Mouse (Mus musculus): ENCODE measurements around the gene Lbh. TPM values are rescaled to one million over a fixed set of nuclear protein-coding genes. Genes with fewer than 3 reads are reported as not detected.
A peak's percentile ranks its signal among the peaks of the same experiment; 100 is the strongest.

Gene Lbh
- polyA plus RNA-seq, 1 experiment = 99.3 TPM

- peak overlapping the region; percentile 71 for H3K27ac ChIP-seq (ENCODE audit: insufficient read depth, low read depth, low read length)
- 24% methylated on average over 12 of the region's 12 CpGs for WGBS
- peaks cover 35% of the 10 kb centered on the region for H3K4me1 ChIP-seq (ENCODE audit: control insufficient read depth, insufficient read depth, low read length)
- TF ChIP-seq POLR2A (IDR thresholded peaks at IDR 0.05; ENCODE audit: insufficient read depth, low read depth, low read length) = no peak
- no peak for TF ChIP-seq CTCF (IDR thresholded peaks at IDR 0.05; ENCODE audit: insufficient read depth, low read depth, low read length)
- no peak overlapping the region for H3K4me3 ChIP-seq (ENCODE audit: insufficient read depth, low read depth, low read length)
Measured at GRCm38 (mm10) chr17:72925804-72926617, 7.9 kb downstream of the Lbh start.

GRCm38 (mm10) chr17:72926994-72927393 is 8.9 kb downstream of the Lbh start:
- Histone ChIP-seq H3K4me3 (ENCODE audit: insufficient read depth, low read depth, low read length) (no peak overlapping the region), H3K4me1 (ENCODE audit: control insufficient read depth, insufficient read depth, low read length) (peaks cover 35% of the 10 kb centered on the region), H3K27ac (ENCODE audit: insufficient read depth, low read depth, low read length) (peak overlapping the region; percentile 71; the same call in 1 of the 2 replicates)
- no peak for TF ChIP-seq POLR2A (IDR thresholded peaks at IDR 0.05; ENCODE audit: insufficient read depth, low read depth, low read length)
- WGBS = 82% methylated on average over 8 of the region's 8 CpGs

DNA sequence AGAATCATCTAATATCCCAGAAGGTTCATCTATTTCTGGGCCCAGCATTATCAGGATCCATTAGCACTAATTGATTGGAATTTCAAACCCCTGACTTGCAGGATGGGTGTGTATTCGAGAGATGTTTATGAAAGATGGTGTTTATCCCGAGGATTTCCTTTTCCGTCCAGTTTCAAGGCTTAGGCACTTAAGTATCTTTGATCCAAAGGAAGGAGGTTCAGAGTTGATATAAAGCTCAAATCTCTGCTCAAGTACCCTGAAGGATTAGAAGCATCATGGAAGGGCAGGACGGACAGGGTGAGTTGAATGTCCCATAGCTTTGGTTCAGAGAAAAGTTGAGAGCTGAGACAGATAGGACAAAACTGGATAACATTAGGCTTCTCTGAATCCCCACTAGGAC is 15.0 kb downstream of the Lbh start:
- WGBS = 91% methylated on average over 4 of the region's 4 CpGs
- H3K27ac ChIP-seq (ENCODE audit: insufficient read depth, low read depth, low read length) = no peak overlapping the region
- no peak for TF ChIP-seq POLR2A (IDR thresholded peaks at IDR 0.05; ENCODE audit: insufficient read depth, low read depth, low read length)
- TF ChIP-seq CTCF (IDR thresholded peaks at IDR 0.05; ENCODE audit: insufficient read depth, low read depth, low read length) = no peak
- no peak overlapping the region for H3K4me3 ChIP-seq (ENCODE audit: insufficient read depth, low read depth, low read length)
- peaks cover 13% of the 10 kb centered on the region for H3K4me1 ChIP-seq (ENCODE audit: control insufficient read depth, insufficient read depth, low read length)

DNA sequence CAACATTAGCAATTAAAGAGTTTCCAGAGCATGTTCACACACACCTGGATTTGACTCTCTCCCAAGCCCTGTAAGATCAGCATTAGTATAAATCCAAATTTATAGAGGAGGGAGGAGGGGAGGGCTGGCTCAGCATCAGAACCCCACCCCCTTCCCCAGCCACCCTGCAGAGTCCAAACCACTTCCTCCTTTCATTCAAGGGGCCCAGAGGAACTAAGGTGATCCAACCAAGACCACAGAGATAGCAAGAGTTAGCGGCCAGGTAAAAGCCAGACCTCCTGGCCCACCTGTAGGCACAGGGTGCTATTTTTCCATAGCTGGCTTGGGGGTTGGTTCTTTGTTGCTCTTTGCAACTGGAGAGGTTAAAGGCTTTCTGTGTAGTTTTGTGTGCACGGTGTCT is 16.0 kb downstream of the Lbh start:
- H3K4me1 ChIP-seq (ENCODE audit: control insufficient read depth, insufficient read depth, low read length) = peaks cover 18% of the 10 kb centered on the region
- TF ChIP-seq POLR2A (IDR thresholded peaks at IDR 0.05; ENCODE audit: insufficient read depth, low read depth, low read length) (no peak), CTCF (IDR thresholded peaks at IDR 0.05; ENCODE audit: insufficient read depth, low read depth, low read length) (no peak)
- no peak overlapping the region for H3K4me3 ChIP-seq (ENCODE audit: insufficient read depth, low read depth, low read length)
- H3K27ac ChIP-seq (ENCODE audit: insufficient read depth, low read depth, low read length) = no peak overlapping the region
- 83% methylated on average over 2 of the region's 2 CpGs for WGBS

DNA sequence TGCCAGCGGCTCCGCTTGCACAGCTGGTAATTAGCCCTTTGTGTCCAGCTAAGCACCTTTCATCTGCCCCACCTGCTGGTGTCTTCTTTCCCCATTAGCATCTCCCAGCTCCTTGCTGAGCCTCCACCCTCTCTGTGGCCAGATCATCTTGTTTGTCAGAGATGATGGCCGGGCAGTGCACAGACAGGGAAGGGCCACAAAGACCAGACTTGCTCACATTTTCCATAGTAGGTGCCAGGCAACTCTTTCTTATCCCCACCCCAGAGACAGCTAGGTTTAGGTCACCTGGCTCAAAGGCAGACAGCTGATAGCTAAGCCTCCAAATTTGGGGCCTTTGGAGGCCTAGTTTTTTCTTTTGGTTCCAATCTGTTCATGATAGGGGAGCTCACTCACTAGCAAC is 16.5 kb downstream of the Lbh start:
- Histone ChIP-seq H3K4me3 (ENCODE audit: insufficient read depth, low read depth, low read length) (no peak overlapping the region), H3K27ac (ENCODE audit: insufficient read depth, low read depth, low read length) (no peak overlapping the region), H3K4me1 (ENCODE audit: control insufficient read depth, insufficient read depth, low read length) (peaks cover 20% of the 10 kb centered on the region)
- 56% methylated on average over 3 of the region's 3 CpGs for WGBS
- no peak for TF ChIP-seq POLR2A (IDR thresholded peaks at IDR 0.05; ENCODE audit: insufficient read depth, low read depth, low read length)
- TF ChIP-seq CTCF (IDR thresholded peaks at IDR 0.05; ENCODE audit: insufficient read depth, low read depth, low read length) = no peak

DNA sequence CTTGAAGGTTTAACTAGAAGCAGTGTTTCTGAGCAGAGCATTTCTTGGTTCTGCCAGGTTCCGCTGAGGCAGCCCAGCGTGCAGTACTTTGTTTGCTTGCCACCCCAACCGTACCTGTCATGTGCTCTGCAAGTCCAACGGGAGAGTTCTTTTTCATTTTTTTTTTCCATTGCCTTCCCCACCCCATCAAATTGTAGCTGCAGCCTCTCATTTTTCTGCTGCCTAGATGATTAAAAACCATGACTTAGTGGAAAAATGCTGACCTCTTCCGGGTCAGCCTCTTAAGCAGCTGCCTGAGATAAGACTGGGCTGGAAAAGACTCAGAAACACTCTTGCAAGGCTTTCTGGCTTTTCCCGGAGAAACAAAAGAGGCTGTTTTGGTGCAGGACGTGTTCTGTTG is 17.8 kb downstream of the Lbh start:
- WGBS = 57% methylated on average over 7 of the region's 7 CpGs
- no peak overlapping the region for H3K4me3 ChIP-seq (ENCODE audit: insufficient read depth, low read depth, low read length)
- H3K4me1 ChIP-seq (ENCODE audit: control insufficient read depth, insufficient read depth, low read length) = peaks cover 20% of the 10 kb centered on the region
- no peak overlapping the region for H3K27ac ChIP-seq (ENCODE audit: insufficient read depth, low read depth, low read length)
- TF ChIP-seq CTCF (IDR thresholded peaks at IDR 0.05; ENCODE audit: insufficient read depth, low read depth, low read length) (no peak), POLR2A (IDR thresholded peaks at IDR 0.05; ENCODE audit: insufficient read depth, low read depth, low read length) (no peak)

DNA sequence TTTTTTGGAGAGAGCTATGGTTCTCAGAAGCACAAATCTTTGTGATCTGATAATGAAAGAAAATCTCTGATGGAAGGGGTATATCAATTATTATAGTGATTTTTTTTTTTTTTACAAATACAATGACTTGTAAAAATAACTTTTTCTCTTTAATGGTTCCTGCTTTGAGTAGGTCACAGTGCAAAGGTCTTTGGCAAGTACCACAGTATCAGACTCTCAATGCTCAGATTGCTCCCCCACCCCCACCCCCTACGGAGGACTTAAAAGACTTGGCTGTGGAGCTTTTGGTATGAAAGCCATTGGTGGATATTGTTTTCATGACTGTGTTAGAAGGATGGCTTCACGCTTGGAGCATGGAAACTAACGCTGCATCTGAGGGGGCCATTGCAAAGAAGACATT is 18.2 kb downstream of the Lbh start:
- Histone ChIP-seq H3K4me3 (ENCODE audit: insufficient read depth, low read depth, low read length) (no peak overlapping the region), H3K27ac (ENCODE audit: insufficient read depth, low read depth, low read length) (no peak overlapping the region), H3K4me1 (ENCODE audit: control insufficient read depth, insufficient read depth, low read length) (peaks cover 20% of the 10 kb centered on the region)
- TF ChIP-seq POLR2A (IDR thresholded peaks at IDR 0.05; ENCODE audit: insufficient read depth, low read depth, low read length) = no peak
- no peak for TF ChIP-seq CTCF (IDR thresholded peaks at IDR 0.05; ENCODE audit: insufficient read depth, low read depth, low read length)
- WGBS = 81% methylated on average over 3 of the region's 3 CpGs

- TF ChIP-seq CTCF (IDR thresholded peaks at IDR 0.05; ENCODE audit: insufficient read depth, low read depth, low read length) (no peak), POLR2A (IDR thresholded peaks at IDR 0.05; ENCODE audit: insufficient read depth, low read depth, low read length) (no peak)
- Histone ChIP-seq H3K4me3 (ENCODE audit: insufficient read depth, low read depth, low read length) (no peak overlapping the region), H3K4me1 (ENCODE audit: control insufficient read depth, insufficient read depth, low read length) (peaks cover 20% of the 10 kb centered on the region), H3K27ac (ENCODE audit: insufficient read depth, low read depth, low read length) (no peak overlapping the region)
- 89% methylated on average over 9 of the region's 9 CpGs for WGBS
Measured at GRCm38 (mm10) chr17:72937204-72937603, 19.1 kb downstream of the Lbh start.

- no peak overlapping the region for H3K4me3 ChIP-seq (ENCODE audit: insufficient read depth, low read depth, low read length)
- H3K4me1 ChIP-seq (ENCODE audit: control insufficient read depth, insufficient read depth, low read length) = peaks cover 20% of the 10 kb centered on the region
- 63% methylated on average over 11 of the region's 11 CpGs for WGBS
- H3K27ac ChIP-seq (ENCODE audit: insufficient read depth, low read depth, low read length) = no peak overlapping the region
- TF ChIP-seq CTCF (IDR thresholded peaks at IDR 0.05; ENCODE audit: insufficient read depth, low read depth, low read length) = no peak
Measured at GRCm38 (mm10) chr17:72938026-72938795, 20.1 kb downstream of the Lbh start.
